Mouse (Mus musculus) E14TG2a.4 (cell line): ENCODE measurements around the gene Lpp.

Experiments
- CTCF ChIP-seq: conservative IDR thresholded peaks from 2 replicates; pipeline ENCODE4 v1.5.1; 2014; ENCODE audit warnings: low read length
- NANOG ChIP-seq: IDR thresholded peaks from 2 replicates; pipeline ENCODE4 v1.6.1; 2014; ENCODE audit warnings: borderline replicate concordance, low read length, mixed read lengths
- POU5F1 ChIP-seq: IDR thresholded peaks from 2 replicates; pipeline ENCODE4 v1.6.1; 2014; ENCODE audit warnings: low read length, borderline replicate concordance

GRCm38 (mm10) chr16:24516993-24517392, 123.7 kb downstream of the Lpp start:
- TF ChIP-seq CTCF, result no peak
- TF ChIP-seq POU5F1, result no peak
- no peak for TF ChIP-seq NANOG
